Mouse (Mus musculus) bone marrow, adult 2 months (tissue): ENCODE results near the gene Sall1.

Source experiments
- CTCF ChIP-seq: fragments of 200-500 bp; IDR thresholded peaks from 2 replicates; pipeline ENCODE4 v1.5.1; 2011; ENCODE audit warnings: low read length, control low read depth; ENCODE audit not compliant: control insufficient read depth, insufficient read depth
- POLR2A ChIP-seq: fragments of 200-500 bp; IDR thresholded peaks from 2 replicates; pipeline ENCODE4 v1.6.1; 2011; ENCODE audit warnings: low read depth, mild to moderate bottlenecking, control low read depth, low read length, borderline replicate concordance; ENCODE audit not compliant: control insufficient read depth

GRCm38 (mm10) chr8:89067499-89067898 lies 23.5 kb upstream of the Sall1 start:
- TF ChIP-seq CTCF (no peak), POLR2A (no peak)
